In genomic region chr4:114834770-114835581, GRCm38 (mm10) we compare ENCODE assay signal across 22 mouse cellular contexts. TPM values are rescaled to one million over a fixed set of nuclear protein-coding genes. Genes with fewer than 3 reads are reported as not detected.
A peak's percentile ranks its signal among the peaks of the same experiment; 100 is the strongest.
DNase-seq lines count a peak whose midpoint lies in the region; ATAC-seq and TF ChIP-seq lines count a peak whose summit lies in the region.
"Had no signal": no experiment of that assay in that cellular context is flagged by ENCODE, and none has a peak within 500 bp of the region (broad histone marks: within the 10 kb centered on the region; RNA-seq: fewer than 3 reads in every experiment).

No protein-coding gene starts in this region.

- DNase-seq in adrenal gland, postnatal 14 days = peak; percentile 14
- DNase-seq in adrenal gland, postnatal 10 days = no peak
- DNase-seq in kidney, postnatal 0 days (ENCODE audit: low spot score) = peak; percentile 76
- no peak for DNase-seq in kidney, adult 9 months
- peak; percentile 15 for DNase-seq in urinary bladder, postnatal 14 days (ENCODE audit: low spot score)
- no peak for DNase-seq in urinary bladder, postnatal 25 days (ENCODE audit: low spot score)
- DNase-seq in cerebellum, adult 11 months = no peak
- no peak for DNase-seq in layer of hippocampus, postnatal 14 days (ENCODE audit: low spot score in 2 of 2)
- DNase-seq: cerebellum, postnatal 36 days; heart, adult 18-20 months; liver had no signal

- H3K27ac ChIP-seq in kidney, postnatal 0 days = no peak overlapping the region
- H3K27ac ChIP-seq: embryonic facial prominence, embryonic 10.5 days; heart, embryonic 15.5 days; hindbrain, embryonic 12.5 days; lung, embryonic 15.5 days had no signal

- H3K4me1 ChIP-seq in kidney, postnatal 0 days (replicated peaks; ENCODE audit: insufficient read depth, low read length) = 0 out of 2 replicates have a peak, but pooled peaks cover 3% of the 10 kb centered on the region
- H3K4me1 ChIP-seq: heart, embryonic 15.5 days; hindbrain, embryonic 12.5 days; lung, embryonic 15.5 days; megakaryocyte, embryonic 14.5 days had no signal

- no peak overlapping the region for H3K4me2 ChIP-seq in kidney, postnatal 0 days (ENCODE audit: low read length)
- H3K4me2 ChIP-seq: heart, embryonic 15.5 days; hindbrain, embryonic 12.5 days; lung, embryonic 15.5 days had no signal

- 31% methylated on average over 10 of the region's 10 CpGs for WGBS in kidney, postnatal 0 days

- H3K27me3 ChIP-seq in kidney, postnatal 0 days (ENCODE audit: insufficient read depth, low read length) = no peaks in the 10 kb centered on the region

- H3K36me3 ChIP-seq in kidney, postnatal 0 days (ENCODE audit: insufficient read depth, low read length) = no peaks in the 10 kb centered on the region
- H3K36me3 ChIP-seq: embryonic facial prominence, embryonic 10.5 days; heart, embryonic 15.5 days; hindbrain, embryonic 12.5 days; lung, embryonic 15.5 days had no signal

- no peak overlapping the region for H3K9ac ChIP-seq in kidney, postnatal 0 days (ENCODE audit: low read depth, low read length)
- H3K9ac ChIP-seq: heart, embryonic 15.5 days; hindbrain, embryonic 12.5 days; lung, embryonic 15.5 days had no signal

- no peak; the same call in 1 of the 2 replicates for ATAC-seq in kidney, postnatal 0 days (replicated peaks; ENCODE audit: low FRiP score, low read depth)
- ATAC-seq: forebrain, embryonic 16.5 days had no signal

- TF ChIP-seq CTCF in kidney, postnatal 0 days (IDR thresholded peaks at IDR 0.05; ENCODE audit: low read depth) = peak; percentile 51

- H3K9me3 ChIP-seq in kidney, postnatal 0 days (replicated peaks; ENCODE audit: low read length) = no peaks in the 10 kb centered on the region
- H3K9me3 ChIP-seq: embryonic facial prominence, embryonic 10.5 days; heart, embryonic 15.5 days; hindbrain, embryonic 12.5 days; lung, embryonic 15.5 days; megakaryocyte, embryonic 14.5 days had no signal

- no peak overlapping the region for H3K4me3 ChIP-seq in kidney, postnatal 0 days (replicated peaks; ENCODE audit: low read depth, low read length)
- H3K4me3 ChIP-seq: embryonic facial prominence, embryonic 10.5 days; heart, embryonic 15.5 days; hindbrain, embryonic 12.5 days; lung, embryonic 15.5 days; megakaryocyte, embryonic 14.5 days had no signal

RNA-seq across cellular contexts. Expression of gene Gm12830, which starts 13.5 kb away (rescaled TPM):
- total RNA-seq in adrenal gland, postnatal 14 days (2021) = not detected in 2 replicates
- total RNA-seq in adrenal gland, postnatal 10 days (2021) = not detected
- polyA plus RNA-seq in kidney, postnatal 0 days (2015; fragmentation: Nextera tagmentation; extraction: Ambion mirVana) = 0.07 TPM in 1 of 2 replicates, not detected in the other
- not detected for total RNA-seq in layer of hippocampus, postnatal 14 days (2021)
- total RNA-seq: CH12.LX; gastrocnemius, adult 18-20 months; heart, adult 18-20 months; layer of hippocampus, adult 8-10 months; left cerebral cortex, postnatal 25 days had no signal
- polyA plus RNA-seq: embryonic facial prominence, embryonic 10.5 days; forebrain, embryonic 16.5 days; heart, embryonic 15.5 days; hindbrain, embryonic 12.5 days; lung, embryonic 15.5 days; spleen, adult 2 months had no signal

Comparison
In these comparisons a context has a peak if more than half of its experiments do, and no peak if none do; other contexts are left out.
1. DNase-seq: peak in adrenal gland, postnatal 14 days (single experiment), kidney, postnatal 0 days (single experiment) and urinary bladder, postnatal 14 days (single experiment); none in adrenal gland, postnatal 10 days (single experiment), kidney, adult 9 months (single experiment), urinary bladder, postnatal 25 days (single experiment), cerebellum, adult 11 months (single experiment) and layer of hippocampus, postnatal 14 days (0 of 2).